Mouse (Mus musculus): ENCODE data around the gene Spen. TPM values are rescaled to one million over a fixed set of nuclear protein-coding genes. Genes with fewer than 3 reads are reported as not detected.
A peak's percentile ranks its signal among the peaks of the same experiment; 100 is the strongest.

The Spen gene
- polyA plus RNA-seq, 1 experiment: 13.0 TPM

DNA sequence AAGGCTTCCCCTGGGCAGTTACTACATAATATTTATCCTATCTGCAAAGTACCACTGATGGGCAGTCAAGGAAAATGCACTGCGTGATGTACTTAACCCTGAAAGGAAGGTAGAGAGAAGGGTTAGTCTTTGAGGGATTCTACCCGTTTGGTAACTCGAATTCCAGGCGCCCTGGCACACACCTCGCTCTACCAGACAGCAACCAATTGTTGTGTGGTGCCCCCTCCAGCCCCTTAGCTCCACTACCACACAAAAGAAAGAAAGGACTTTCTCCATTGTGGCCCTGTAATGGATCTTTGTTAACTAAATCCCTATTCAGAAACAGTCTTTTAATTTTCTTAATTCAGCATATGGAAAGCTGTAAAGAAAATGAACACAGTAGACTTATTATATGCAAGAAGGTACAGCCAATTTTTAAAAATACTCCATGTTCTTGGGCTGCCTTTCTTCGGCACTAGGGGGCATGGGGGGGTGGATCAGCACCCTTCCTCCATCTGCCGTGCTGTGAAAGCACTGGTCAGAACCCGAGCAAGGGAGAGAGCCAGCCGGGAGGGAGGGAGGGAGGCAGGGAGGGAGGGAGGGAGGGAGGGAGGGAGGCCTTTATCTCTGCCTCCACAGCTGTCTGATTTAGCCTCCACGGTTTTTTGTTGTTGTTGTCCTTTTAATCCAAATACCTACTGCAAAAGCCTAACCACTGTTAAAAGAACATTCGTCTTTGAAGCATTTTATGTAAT lies 3.3 kb downstream of the Spen start:
- peak overlapping the region; percentile 55 for H3K4me3 ChIP-seq (ENCODE audit: insufficient read depth, low read length)
- H3K27ac ChIP-seq (ENCODE audit: insufficient read depth, low read length): no peak overlapping the region
- peaks cover 4% of the 10 kb centered on the region for H3K4me1 ChIP-seq (ENCODE audit: control insufficient read depth, insufficient read depth, low read length)
- TF ChIP-seq POLR2A (IDR thresholded peaks at IDR 0.05; ENCODE audit: extremely low read depth, insufficient read depth, low read length) (no peak), CTCF (IDR thresholded peaks at IDR 0.05; ENCODE audit: extremely low read depth, insufficient read depth, low read length) (no peak)

DNA sequence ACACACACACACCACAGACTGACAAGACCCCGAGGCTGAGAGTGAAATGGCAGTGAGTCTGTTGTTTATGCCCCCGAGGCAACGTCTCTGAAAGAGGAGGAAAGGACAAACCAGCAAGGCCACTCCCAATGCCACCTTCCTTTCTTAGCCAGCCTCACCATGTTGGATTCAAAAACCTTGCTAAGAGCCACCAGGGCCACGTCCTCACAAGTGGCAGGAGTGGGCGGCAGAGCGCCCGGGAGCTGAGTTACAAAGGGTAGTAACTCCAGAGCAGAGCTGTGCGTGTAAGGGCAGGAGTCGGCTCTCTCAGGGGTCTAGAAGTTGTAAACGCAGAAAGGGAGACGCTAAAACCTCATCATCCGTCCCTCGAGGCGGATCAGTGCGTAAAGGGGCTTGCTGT lies 7.4 kb downstream of the Spen start:
- TF ChIP-seq POLR2A (IDR thresholded peaks at IDR 0.05; ENCODE audit: extremely low read depth, insufficient read depth, low read length) (no peak), CTCF (IDR thresholded peaks at IDR 0.05; ENCODE audit: extremely low read depth, insufficient read depth, low read length) (no peak)
- Histone ChIP-seq H3K4me1 (ENCODE audit: control insufficient read depth, insufficient read depth, low read length) (peaks cover 4% of the 10 kb centered on the region), H3K4me3 (ENCODE audit: insufficient read depth, low read length) (no peak overlapping the region), H3K27ac (ENCODE audit: insufficient read depth, low read length) (no peak overlapping the region)

DNA sequence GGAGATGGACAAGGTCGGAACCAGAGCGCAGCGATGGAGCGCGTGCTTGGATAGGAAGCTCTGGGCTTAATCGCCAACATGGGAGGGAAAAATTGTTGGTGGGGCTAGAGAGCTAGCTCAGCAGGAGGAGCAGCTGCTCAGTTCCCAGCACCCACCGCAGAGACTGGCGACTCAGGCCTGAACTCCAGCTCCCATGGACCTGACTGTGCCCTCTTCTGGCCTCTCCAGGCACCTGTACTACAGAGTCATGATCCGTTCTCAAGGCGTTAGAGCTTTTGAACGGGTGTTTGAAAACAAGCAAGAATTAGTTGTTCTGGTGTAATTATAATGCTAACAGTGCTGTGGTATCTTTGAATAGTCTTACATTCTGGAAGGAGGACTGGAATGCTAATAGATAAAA lies 9.5 kb downstream of the Spen start:
- H3K4me1 ChIP-seq (ENCODE audit: control insufficient read depth, insufficient read depth, low read length): peaks cover 2% of the 10 kb centered on the region
- no peak overlapping the region for H3K27ac ChIP-seq (ENCODE audit: insufficient read depth, low read length)

DNA sequence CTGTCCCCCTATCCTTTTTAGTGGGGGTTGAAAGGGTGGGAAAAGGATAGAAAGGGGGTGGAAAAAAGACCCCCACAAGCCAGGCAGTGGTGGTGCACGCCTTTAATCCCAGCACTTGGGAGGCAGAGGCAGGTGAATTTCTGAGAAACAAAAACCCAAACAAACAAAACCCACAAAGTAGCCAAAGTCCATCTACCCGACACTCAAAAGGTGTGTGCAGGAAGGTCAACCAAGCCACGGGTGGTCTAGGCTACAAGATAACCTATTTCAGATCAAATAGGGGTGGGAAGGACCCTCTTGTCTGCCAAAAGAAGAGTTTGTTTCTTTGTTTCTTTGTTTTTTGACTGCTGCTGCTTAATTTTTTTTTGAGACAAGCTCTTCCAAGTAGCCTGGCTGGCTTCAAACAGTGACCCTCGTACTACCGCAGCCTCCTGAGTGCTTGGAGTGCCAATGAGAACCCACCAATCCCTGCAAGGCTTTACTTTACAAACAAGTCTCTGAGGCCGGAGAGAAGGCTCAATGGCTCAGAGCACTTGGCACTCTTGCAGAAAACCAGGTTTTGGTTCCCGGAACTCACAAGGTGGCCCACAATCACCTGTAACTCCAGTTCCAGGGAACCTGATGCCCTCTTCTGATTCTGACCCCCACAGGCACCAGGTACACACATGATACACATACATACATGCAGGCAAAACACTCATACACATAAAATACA lies 11.3 kb downstream of the Spen start:
- Histone ChIP-seq H3K27ac (ENCODE audit: insufficient read depth, low read length) (no peak overlapping the region), H3K4me1 (ENCODE audit: control insufficient read depth, insufficient read depth, low read length) (peaks cover 6% of the 10 kb centered on the region), H3K4me3 (ENCODE audit: insufficient read depth, low read length) (no peak overlapping the region)
- TF ChIP-seq CTCF (IDR thresholded peaks at IDR 0.05; ENCODE audit: extremely low read depth, insufficient read depth, low read length) (no peak), POLR2A (IDR thresholded peaks at IDR 0.05; ENCODE audit: extremely low read depth, insufficient read depth, low read length) (no peak)

More for the DNA sequence above, 9.5 kb downstream of the Spen start:
- TF ChIP-seq CTCF (IDR thresholded peaks at IDR 0.05; ENCODE audit: extremely low read depth, insufficient read depth, low read length): no peak
- no peak for TF ChIP-seq POLR2A (IDR thresholded peaks at IDR 0.05; ENCODE audit: extremely low read depth, insufficient read depth, low read length)
- no peak overlapping the region for H3K4me3 ChIP-seq (ENCODE audit: insufficient read depth, low read length)

DNA sequence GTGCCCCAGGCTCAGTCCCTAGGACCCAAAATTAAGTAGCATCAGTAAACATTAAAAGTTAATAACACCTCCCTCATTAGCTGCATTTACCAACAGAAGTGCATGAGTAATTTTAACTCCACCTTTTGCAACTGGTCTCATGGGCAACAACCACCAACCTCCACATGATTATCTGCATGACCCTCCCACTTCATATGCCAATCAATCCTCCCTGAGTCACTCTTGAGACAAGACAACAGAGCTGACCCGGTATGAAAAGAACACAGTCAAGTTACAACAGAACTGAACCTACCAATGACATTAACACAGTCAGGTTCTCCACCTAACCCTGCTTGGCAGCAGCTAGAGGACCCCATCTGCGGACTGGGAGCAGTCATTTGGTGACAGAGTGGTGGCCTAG lies 12.5 kb downstream of the Spen start:
- Histone ChIP-seq H3K4me3 (ENCODE audit: insufficient read depth, low read length) (no peak overlapping the region), H3K27ac (ENCODE audit: insufficient read depth, low read length) (no peak overlapping the region), H3K4me1 (ENCODE audit: control insufficient read depth, insufficient read depth, low read length) (peaks cover 6% of the 10 kb centered on the region)
- TF ChIP-seq POLR2A (IDR thresholded peaks at IDR 0.05; ENCODE audit: extremely low read depth, insufficient read depth, low read length): no peak
- no peak for TF ChIP-seq CTCF (IDR thresholded peaks at IDR 0.05; ENCODE audit: extremely low read depth, insufficient read depth, low read length)

DNA sequence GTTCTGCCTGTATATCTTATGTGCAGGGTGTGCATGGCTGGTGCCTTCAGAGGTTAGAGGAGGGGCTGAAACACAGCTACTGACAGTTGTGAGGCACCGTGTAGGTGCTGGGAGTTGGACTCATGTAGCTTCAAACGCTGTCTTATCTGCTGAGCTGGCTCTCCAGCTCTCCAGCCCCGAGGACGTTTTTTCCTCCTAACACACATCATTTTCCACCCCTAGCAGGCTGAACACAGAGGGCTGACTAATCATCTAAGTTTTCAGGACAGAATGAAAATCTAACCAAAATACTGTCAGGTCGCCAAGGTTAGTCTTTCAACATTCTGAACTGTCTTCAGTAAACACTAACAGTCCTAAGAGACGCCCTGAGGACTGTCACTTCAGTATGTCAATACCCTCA lies 13.7 kb downstream of the Spen start:
- H3K4me3 ChIP-seq (ENCODE audit: insufficient read depth, low read length): no peak overlapping the region
- no peak overlapping the region for H3K27ac ChIP-seq (ENCODE audit: insufficient read depth, low read length)
- peaks cover 4% of the 10 kb centered on the region; the same call in 1 of the 2 replicates for H3K4me1 ChIP-seq (ENCODE audit: control insufficient read depth, insufficient read depth, low read length)
- no peak for TF ChIP-seq CTCF (IDR thresholded peaks at IDR 0.05; ENCODE audit: extremely low read depth, insufficient read depth, low read length)
- no peak for TF ChIP-seq POLR2A (IDR thresholded peaks at IDR 0.05; ENCODE audit: extremely low read depth, insufficient read depth, low read length)

DNA sequence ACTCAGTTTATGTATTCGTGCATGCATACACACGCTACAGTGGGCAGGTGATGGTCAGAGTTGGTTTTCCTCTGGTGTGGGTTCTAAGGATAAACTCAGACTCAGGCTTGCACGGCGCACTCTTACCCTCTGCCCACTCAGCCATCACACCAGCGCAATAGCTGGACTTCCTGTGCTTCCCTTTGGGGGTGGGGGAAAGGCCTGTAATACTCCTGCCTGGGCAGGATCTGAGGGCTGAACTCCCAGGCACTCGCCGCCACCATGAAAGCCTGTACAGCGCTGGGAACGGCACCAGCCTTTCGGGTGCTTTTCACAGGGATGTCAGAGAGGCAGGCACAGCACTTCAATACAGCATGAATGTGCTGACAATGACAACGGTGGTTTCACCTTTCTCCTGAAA lies 15.3 kb downstream of the Spen start:
- Histone ChIP-seq H3K4me1 (ENCODE audit: control insufficient read depth, insufficient read depth, low read length) (peaks cover 4% of the 10 kb centered on the region; the same call in 1 of the 2 replicates), H3K4me3 (ENCODE audit: insufficient read depth, low read length) (no peak overlapping the region), H3K27ac (ENCODE audit: insufficient read depth, low read length) (no peak overlapping the region)
- TF ChIP-seq CTCF (IDR thresholded peaks at IDR 0.05; ENCODE audit: extremely low read depth, insufficient read depth, low read length): no peak
- no peak for TF ChIP-seq POLR2A (IDR thresholded peaks at IDR 0.05; ENCODE audit: extremely low read depth, insufficient read depth, low read length)

DNA sequence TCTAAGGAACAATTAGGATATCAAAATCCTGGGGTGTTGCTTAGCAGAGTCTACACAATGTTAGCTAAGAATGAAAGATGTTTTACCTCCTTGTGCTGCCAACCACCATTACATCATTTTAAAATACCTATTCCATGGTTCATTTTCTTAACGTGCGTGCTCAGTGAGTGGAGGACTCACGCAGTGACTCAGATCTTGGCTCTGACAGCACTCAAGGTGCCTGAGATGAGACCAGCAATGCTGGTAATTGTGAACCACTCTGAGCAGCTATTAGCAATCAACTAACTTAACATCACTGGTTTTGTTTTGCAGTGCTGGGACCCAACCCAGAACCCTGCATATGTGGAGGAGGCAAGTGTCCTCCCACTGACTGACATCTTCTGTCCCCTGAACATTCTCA lies 20.0 kb downstream of the Spen start:
- no peak overlapping the region for H3K4me3 ChIP-seq (ENCODE audit: insufficient read depth, low read length)
- peaks cover 7% of the 10 kb centered on the region; the same call in 1 of the 2 replicates for H3K4me1 ChIP-seq (ENCODE audit: control insufficient read depth, insufficient read depth, low read length)
- H3K27ac ChIP-seq (ENCODE audit: insufficient read depth, low read length): no peak overlapping the region
- TF ChIP-seq POLR2A (IDR thresholded peaks at IDR 0.05; ENCODE audit: extremely low read depth, insufficient read depth, low read length) (no peak), CTCF (IDR thresholded peaks at IDR 0.05; ENCODE audit: extremely low read depth, insufficient read depth, low read length) (no peak)

DNA sequence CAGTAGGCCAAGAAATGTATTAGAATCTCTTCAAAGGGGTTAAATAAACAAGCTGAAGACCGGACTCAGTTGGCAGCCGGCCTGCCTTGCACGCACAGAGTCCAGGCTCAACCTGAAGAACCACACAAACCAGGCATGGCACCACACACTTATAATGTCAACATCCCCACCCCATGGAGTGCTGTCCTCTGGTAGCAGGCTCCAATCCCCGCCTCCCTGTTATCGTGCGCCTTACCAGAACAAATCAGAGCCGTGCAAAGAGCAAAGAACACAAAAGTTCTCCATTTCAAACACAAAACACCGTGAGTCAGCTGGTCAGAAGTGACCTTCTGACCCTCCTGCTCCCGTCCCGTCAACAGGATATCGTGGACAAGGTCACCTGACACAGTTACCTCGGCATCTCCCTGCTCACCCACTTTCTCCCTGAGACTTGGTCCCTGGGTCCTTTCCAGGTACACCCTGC lies 24.2 kb downstream of the Spen start:
- no peak for TF ChIP-seq CTCF (IDR thresholded peaks at IDR 0.05; ENCODE audit: extremely low read depth, insufficient read depth, low read length)
- TF ChIP-seq POLR2A (IDR thresholded peaks at IDR 0.05; ENCODE audit: extremely low read depth, insufficient read depth, low read length): no peak
- no peak overlapping the region for H3K27ac ChIP-seq (ENCODE audit: insufficient read depth, low read length)

DNA sequence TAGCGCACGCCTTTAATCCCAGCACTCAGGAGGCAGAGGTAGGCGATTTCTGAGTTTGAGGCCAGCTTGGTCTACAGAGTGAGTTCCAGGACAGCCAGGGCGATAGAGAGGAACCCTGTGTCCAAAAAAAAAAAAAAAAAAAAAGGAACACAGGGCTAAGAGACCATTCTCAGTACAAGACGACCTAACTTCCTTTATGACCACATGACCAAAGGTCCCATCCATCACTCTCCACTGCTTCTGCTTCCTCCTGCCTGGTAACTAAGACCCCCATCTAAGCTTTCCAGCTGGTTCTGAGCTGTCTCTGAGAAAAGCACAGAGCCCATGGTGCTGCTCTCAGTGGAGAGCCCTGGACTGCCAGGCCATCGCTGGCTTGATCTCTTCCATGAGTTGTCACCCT lies 26.3 kb downstream of the Spen start:
- Histone ChIP-seq H3K4me1 (ENCODE audit: control insufficient read depth, insufficient read depth, low read length) (peaks cover 5% of the 10 kb centered on the region), H3K27ac (ENCODE audit: insufficient read depth, low read length) (no peak overlapping the region), H3K4me3 (ENCODE audit: insufficient read depth, low read length) (no peak overlapping the region)
- TF ChIP-seq POLR2A (IDR thresholded peaks at IDR 0.05; ENCODE audit: extremely low read depth, insufficient read depth, low read length) (no peak), CTCF (IDR thresholded peaks at IDR 0.05; ENCODE audit: extremely low read depth, insufficient read depth, low read length) (no peak)

More for the DNA sequence above, 24.2 kb downstream of the Spen start:
- H3K4me3 ChIP-seq (ENCODE audit: insufficient read depth, low read length): no peak overlapping the region
- H3K4me1 ChIP-seq (ENCODE audit: control insufficient read depth, insufficient read depth, low read length): peaks cover 5% of the 10 kb centered on the region
